In genomic region chr17:24549618-24550415, GRCm38 (mm10) we compare ENCODE assay signal across 8 mouse cellular contexts. TPM values are rescaled to one million over a fixed set of nuclear protein-coding genes. Genes with fewer than 3 reads are reported as not detected.
DNase-seq lines count a peak whose midpoint lies in the region; ATAC-seq lines count a peak whose summit lies in the region.

Gene Pkd1, plus strand, starts transcription at chr17:24549834.

- H3K27ac ChIP-seq in hindbrain, embryonic 11.5 days (ENCODE audit: low read depth, low read length), result peak within 1 kb of the TSS; percentile 96

- H3K36me3 ChIP-seq in hindbrain, embryonic 11.5 days (ENCODE audit: control insufficient read depth, insufficient read depth, low read length), result no peaks in the 10 kb centered on the region

- H3K4me3 ChIP-seq in hindbrain, embryonic 11.5 days (ENCODE audit: low read depth, low read length), result peak within 1 kb of the TSS; percentile 70

- peaks cover 8% of the 10 kb centered on the region; the same call in 1 of the 2 replicates for H3K27me3 ChIP-seq in hindbrain, embryonic 11.5 days (ENCODE audit: control insufficient read depth, insufficient read depth, low read length)

- ATAC-seq in hindbrain, embryonic 11.5 days (ENCODE audit: low FRiP score), result peak; percentile 96

- H3K4me1 ChIP-seq in hindbrain, embryonic 11.5 days (replicated peaks; ENCODE audit: control insufficient read depth, insufficient read depth, low read length), result peaks cover 8% of the 10 kb centered on the region

- peak within 1 kb of the TSS; percentile 88 for H3K4me2 ChIP-seq in hindbrain, embryonic 11.5 days (replicated peaks; ENCODE audit: low read depth, low read length)

- WGBS in hindbrain, embryonic 11.5 days, result under 1% methylated on average over 69 of the region's 72 CpGs

- peak within 1 kb of the TSS; percentile 69 for H3K9ac ChIP-seq in hindbrain, embryonic 11.5 days (ENCODE audit: low read depth, low read length)

- DNase-seq in Muller cell, postnatal 12 days (ENCODE audit: inconsistent ontology term), result peak; percentile 100
- DNase-seq in cerebellum, adult 9-11 months, result peak; percentile 100
- DNase-seq in frontal cortex, adult 2 months (ENCODE audit: extremely low spot score in 1 of 2, low spot score in 1 of 2), result peak; percentile 98
- peak; percentile 100 for DNase-seq in hindbrain, embryonic 11.5 days (ENCODE audit: low spot score)
- DNase-seq in layer of hippocampus, postnatal 10 days (ENCODE audit: low spot score in 2 of 2), result peak; percentile 96 to 99
- peak; percentile 99 for DNase-seq in lung, postnatal 10 days
- peak; percentile 100 for DNase-seq in ovary, postnatal 36 days (ENCODE audit: low spot score)
- DNase-seq in thymus, postnatal 25 days, result peak; percentile 100

- no peaks in the 10 kb centered on the region for H3K9me3 ChIP-seq in hindbrain, embryonic 11.5 days (ENCODE audit: control insufficient read depth, low read length)

RNA-seq across cellular contexts. Expression of gene Pkd1, which starts in this region (rescaled TPM):
- 85.1 and 85.3 TPM in 2 replicates for polyA plus RNA-seq in frontal cortex, adult 2 months (2012; rRNA removed)
- 16.0 and 22.2 TPM in 2 replicates for polyA plus RNA-seq in hindbrain, embryonic 11.5 days (2014; fragmentation: Nextera tagmentation; extraction: Ambion mirVana)
- total RNA-seq in layer of hippocampus, postnatal 10 days (2021), result 10 to 100 TPM; 61.6 to 91.2 TPM

Comparison
In these comparisons a context has a peak if more than half of its experiments do, and no peak if none do; other contexts are left out.
1. Peak in every context shown above with its lines: DNase-seq, ATAC-seq, H3K4me3 ChIP-seq and H3K27ac ChIP-seq.